Mouse (Mus musculus) spleen, postnatal 4 days (tissue): ENCODE results near the gene 2410137M14Rik.
A peak's percentile ranks its signal among the peaks of the same experiment; 100 is the strongest.
"Not testable (repeated sequence)": the region's sequence is repeated elsewhere in the genome, so short reads cannot be mapped to it uniquely, and the experiment has no call there.

Experiments used
- DNase-seq, 2 experiments: peaks; one replicate each; pipeline ENCODE4 v3.0.0; 2022; ENCODE audit warnings: low spot score in 2 of 2

The 2410137M14Rik gene

DNA sequence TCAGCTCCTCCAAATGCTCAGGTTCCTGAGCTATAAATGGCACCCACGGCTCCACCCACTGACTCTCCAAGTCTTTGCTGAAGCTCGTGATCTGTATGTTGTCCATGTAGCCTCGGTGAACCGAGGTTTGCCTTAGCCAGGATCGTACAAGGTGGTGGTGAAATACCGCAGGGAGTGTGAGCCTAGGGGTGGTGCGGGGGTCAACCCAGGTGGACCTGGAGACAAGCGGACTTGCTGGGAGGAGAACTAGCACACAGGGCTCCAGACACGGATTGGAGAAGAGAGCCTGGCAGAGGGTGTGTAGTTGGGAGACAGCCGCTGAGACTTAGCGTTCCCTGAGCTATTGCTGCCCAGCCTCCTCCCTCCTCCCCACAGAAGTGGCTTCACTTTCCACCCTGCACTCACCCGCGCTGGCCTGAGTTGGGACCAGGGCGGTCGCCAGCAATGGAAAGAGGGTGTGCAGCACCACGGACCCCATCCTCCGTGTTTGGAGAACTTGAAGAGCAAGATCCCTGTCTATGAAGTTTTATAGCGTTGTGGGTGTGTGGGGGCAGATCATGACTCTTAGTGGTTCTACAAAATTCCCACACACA is at the start of gene 2410137M14Rik:
Gene 2410137M14Rik (minus strand): TSS at position 17 of the 593 bp plus-strand sequence.
- DNase-seq, result no peak

DNA sequence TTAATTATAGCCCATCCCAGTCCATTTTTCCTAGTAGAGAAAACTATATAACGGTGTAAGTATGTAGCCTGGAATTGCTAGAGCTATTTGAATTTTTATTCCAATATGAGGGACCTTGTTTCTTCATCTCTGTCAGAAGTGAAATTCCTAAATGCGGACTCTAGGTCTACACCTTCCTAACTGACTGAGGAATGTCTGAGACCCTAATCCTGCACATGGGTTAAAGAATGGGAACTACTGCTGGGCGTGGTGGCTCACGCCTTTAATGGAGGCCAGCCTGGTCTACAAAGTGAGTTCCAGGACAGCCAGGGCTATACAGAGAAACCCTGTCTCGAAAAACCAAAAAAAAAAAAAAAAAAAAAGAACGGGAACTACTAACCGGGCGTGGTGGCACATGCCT is 48.1 kb upstream of the 2410137M14Rik start:
- no peak for DNase-seq

DNA sequence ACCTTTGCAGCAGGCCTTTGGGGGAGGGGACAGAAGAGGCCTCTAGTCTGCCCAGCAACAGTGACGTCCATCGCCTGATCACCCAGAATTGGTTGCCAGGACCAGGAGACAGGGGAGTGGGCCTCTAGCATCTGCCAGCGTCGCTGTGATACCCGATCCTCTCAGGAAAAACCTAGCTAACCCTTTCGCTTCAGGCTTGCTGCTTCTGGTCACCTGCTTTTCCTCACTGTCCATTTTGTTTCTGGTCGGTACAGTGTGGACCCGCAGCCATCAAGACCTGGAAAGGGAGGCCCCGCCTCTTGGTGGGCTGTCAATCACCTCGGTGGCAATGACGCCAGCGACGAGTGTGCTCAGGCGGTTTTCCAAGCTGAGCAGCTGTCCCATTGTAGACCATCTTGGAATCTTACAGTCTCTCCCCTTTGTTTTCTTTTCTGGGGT is 47.7 kb upstream of the 2410137M14Rik start:
- peak; percentile 35 to 73 for DNase-seq

DNA sequence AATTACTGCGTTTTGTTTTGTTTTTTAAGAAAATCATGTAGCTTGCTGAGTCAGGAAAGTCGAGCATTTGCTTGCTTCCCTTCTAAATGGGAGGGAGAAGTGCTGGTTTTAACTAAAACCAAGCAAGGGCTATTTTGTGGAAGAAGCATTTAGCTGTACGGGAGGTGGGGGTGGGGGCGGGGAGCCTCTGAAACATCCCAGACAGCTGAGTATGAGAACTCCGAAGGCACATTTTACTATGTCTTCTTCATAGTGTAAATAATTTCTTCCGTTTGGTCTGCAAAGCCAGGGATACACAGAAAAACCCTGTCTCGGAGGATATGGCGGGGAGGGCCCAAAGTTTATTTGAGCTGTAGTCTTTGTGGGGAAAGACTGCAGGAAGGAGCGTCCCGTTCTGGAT is 47.2 kb upstream of the 2410137M14Rik start:
- no peak for DNase-seq

DNA sequence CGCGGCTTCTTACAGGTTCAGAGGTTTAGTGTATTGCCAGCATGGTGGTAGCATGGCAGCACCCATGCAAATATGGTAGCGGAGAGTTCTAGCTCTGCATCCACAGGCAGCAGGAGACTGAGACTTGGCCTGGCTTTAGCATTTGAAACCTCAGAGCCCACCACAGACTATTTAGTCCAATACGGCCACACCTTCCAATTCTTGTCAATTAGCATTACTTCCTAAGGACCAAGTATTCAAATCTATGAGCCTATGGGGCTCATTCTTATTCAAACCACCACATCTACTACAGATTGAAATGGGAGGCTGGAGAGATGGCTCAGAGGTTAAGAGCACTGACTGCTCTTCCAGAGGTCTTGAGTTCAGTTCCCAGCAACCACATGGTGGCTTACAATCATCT is 46.4 kb upstream of the 2410137M14Rik start:
- no peak for DNase-seq

DNA sequence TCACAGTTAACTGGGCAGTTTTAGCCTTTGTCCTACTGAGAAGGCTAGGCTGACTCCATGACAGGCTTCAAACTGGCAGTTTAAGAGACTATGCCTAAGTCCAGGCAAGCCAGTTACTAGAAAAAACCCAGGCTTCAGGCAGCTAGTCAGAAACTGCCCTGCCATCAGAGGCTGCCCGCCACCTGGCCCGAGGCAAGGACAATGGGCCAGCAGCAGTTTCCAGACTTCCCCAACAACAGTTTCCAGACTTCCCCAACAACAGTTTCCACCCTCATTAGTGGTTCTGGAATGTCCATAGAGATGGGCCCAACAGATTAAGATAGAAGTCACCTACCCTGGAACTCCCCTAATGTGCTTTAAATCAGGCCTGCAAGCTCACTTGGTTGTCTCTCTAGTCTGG is 45.4 kb upstream of the 2410137M14Rik start:
- no peak for DNase-seq

DNA sequence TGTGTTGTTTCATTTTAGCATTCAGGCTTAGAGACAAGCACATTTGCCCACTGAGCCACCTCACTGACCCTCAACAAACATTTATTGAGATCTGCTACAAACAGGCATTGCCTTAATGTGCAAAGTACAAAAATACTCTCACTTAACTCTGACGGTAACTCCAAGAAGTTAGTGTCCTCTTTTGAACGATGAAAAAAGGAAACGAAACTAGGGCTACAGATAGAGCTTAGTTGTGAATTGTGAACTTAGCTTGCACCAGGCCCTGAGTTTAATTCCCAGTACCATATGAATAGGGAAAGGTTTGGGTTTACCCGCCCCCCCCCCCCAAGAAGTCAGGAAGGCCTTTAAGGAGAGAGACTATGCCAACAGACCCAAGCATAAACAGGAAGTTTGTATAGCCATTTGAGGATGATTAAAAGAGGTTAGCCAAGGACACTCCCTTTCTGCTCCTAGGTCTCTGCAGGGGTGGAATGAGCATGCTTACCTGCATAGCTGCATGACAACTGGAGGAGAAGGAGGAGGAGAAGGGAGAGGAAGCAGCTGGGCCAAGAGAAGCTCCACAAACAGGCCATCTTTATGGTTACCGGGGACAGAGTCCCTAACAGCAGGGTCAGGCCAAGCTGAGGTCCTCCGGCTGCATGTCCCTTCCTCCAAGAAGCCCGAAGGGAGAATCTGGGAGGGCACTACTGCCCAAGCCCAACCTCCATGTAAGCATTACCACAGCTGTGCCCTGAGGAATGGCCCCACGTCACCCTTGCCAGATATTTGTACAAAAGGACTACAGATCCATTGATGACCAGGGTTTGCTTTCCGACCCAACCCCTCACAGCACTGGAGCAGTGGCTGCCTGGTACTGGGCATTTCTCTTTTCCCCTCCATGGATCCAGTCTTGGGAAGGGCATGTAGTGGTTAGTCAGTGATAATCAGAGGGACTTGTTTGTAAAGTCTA is 41.9 kb upstream of the 2410137M14Rik start, which contains the start of gene Mog:
Gene Mog (minus strand): TSS at position 771 of the 949 bp plus-strand sequence.
- no peak for DNase-seq

DNA sequence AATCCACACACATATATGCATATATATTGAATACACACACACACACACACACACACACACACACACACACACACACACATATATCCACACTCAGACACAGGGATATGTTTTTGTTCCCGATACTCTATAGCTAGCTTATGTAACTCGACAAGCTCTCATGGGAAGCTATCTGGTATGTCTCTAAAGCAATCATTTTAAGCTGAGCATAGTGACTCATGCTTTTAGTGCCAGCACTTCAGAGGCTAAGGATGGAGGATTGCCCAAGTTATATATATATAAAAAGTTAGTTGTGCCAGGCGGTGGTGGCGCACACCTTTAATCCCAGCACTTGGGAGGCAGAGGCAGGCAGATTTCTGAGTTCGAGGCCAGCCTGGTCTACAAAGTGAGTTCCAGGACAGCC is 38.2 kb upstream of the 2410137M14Rik start:
- not testable (repeated sequence) for DNase-seq

DNA sequence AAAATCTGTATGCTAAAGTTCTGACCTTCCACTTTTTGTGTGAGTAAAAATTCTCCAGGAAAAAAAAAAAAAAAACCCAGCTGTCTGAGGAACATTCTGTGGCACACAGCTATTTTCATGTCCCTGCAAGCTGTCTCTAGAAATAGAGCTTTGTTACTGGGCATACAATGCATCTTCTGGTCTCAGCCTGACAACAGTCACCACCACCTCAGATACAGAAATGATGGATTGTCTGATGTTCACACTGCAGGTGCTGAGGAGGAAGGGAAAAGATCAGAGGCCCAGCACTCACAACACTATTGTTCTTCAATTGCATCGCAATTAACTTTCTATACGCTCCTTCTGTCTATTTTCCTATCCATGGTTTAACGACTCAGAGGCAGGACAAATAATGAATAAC is 37.3 kb upstream of the 2410137M14Rik start:
- no peak for DNase-seq

DNA sequence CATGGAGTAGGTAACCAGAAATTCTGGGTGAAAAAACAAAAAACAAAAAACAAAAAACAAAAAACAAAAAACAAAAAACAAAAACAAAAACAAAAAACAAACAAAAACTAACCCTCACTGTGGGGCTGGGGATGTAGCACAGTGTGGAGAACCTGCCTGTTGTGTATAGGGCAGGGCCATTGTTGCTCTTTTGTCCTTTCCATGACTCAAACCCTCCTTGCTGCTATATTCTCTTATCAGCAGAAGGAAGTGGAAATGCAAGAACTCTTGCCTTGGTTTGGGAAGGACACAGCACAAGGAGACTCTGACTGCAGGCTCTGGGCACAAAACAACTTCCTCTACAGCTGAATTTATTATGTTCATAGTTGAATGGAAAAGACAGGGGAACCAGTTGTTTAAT is 35.3 kb upstream of the 2410137M14Rik start:
- no peak for DNase-seq

DNA sequence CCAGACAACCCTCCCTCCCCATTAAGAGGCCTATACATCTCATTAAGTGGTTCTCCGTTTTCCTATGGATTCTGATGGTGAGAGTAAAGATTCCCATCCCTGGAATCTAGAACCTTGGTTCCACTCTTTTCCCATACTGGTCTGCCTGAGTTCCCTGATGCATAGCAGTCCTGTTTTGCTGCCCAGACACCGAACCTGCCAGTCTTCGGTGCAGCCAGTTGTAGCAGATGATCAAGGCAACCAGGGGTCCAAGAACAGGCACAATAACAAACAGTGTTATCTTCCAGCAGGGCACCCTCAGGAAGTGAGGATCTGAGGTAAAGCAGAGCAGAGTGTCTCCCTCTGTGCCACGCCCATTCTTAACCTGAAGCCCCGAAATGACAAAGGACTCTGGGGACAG is 31.1 kb upstream of the 2410137M14Rik start:
- no peak for DNase-seq

DNA sequence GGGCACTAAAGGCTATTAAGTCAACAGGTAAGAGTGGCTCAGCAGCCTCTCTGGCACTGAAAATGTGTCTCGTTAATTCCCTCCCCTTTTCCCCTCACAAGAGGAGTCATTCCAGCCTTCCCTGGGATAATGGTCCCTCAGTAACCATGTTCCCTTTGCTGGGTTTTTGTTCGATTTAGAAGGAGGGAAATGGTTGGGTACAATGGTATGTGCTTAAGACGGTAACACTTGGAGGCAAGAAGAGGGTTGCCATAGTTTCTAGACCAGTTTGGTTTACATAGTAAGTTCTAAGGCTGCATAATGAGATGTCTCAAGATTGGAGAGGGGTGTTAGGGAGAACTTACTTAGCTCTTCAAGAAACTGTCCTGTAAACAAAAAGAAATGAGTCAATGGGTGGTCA is 30.7 kb upstream of the 2410137M14Rik start:
- DNase-seq, result no peak

DNA sequence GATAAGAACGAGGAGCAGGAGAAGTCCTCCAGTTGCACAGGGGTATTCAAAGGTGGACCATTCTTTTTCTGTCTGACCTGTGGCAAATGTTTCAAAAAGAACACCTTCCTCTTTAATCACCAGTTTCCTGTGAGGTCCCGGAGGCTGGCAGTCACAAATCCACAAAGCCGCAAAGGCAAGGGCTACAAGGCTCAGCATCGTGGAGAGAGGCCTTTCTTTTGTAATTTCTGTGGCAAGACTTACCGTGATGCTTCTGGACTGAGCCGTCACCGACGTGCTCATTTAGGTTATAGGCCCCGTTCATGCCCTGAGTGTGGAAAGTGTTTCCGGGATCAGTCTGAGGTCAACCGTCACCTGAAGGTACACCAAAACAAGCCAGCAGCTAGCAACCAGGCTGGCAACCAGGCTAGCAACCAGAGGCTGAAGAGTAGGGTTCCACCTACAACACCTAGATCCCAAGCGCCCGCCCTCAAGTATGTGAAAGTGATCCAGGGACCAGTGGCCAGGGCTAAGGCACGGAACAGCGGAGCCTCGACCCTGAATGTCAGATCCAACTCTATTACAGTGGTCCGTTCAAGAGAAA is 28.5 kb upstream of the 2410137M14Rik start:
- no peak for DNase-seq

DNA sequence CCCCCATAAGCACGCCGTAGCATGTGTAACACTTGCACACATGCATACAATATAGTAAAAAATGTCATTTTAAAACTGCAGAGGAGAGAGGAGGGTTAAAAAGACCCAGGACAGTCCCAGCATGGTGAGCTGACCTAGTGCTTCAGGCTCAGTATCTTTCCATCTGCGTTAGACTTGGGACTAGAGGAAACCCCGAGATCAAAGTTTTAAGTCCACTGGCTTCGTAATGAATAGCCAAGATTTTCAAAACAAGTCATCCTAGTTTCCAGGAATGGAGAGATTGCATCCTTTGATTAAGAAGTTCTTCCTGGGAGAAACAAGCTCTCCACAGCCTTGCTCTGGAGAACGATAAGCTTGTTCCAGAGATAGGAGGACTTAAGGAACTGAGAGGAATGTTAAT is 27.1 kb upstream of the 2410137M14Rik start:
- DNase-seq, result no peak

DNA sequence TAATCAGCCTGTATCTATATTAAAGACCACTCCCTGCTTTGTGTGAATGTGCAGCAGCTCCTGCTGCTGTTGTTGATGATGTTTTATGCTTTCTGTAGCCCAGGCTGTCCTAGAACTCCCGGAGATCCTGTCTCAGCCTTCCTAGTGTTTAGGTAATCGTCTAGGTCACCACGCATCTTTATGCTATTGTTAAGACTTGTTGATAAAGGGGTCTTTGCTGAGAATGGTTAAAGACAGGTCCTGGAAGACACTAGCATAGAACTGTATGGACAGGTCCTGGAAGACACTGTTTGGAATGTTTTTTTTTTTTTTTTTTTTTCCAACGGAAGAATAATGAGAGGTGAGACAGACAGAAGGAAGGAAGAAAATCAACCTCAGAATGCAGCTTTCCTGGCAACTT is 22.3 kb upstream of the 2410137M14Rik start:
- no peak for DNase-seq

DNA sequence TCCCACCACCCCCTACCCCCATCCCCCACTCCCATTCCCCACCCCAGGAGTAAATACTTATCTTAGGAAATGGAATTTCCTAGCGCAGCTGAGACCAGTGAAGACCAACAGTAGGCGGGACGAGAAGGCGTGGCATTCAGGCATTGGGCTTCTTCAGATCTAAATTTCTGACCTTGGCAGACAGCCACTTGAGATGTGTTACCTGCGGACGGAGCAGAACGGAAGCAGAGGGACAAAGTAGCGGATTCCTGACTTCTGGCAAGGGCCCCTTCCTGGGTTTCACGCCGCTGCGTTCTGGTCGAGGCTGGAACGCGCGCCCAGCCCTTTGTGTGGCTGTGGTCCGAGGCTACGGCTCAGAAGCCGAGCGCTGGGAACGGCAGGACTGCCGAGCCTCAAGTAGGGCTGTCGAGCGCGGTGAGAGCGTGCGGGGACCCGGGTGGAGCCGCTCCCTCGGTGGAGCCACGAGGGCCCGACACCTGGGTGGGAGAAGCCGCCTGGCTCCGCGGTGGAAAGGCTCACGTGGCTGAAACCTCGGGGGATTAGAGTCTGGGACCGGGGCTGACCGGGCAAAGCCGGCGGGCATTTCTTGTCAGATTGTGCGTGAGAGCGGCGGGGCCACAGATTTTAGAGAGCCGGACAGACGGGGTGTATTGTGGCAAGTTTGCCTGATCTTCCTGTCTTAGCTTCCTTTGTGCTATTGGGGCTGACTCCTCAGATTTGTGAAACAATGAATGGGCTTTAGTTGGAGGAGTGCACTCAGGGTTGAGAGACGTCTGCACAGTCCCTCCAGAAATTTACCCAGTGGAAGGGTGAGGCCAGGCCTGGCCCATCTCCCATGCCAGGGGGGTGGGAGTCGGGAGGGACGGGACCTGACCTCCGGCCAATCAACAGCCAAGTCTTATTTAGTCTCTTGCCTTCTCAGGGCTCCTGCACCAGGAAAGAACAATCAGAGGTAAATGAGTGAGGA is 21.6 kb upstream of the 2410137M14Rik start:
- no peak for DNase-seq

DNA sequence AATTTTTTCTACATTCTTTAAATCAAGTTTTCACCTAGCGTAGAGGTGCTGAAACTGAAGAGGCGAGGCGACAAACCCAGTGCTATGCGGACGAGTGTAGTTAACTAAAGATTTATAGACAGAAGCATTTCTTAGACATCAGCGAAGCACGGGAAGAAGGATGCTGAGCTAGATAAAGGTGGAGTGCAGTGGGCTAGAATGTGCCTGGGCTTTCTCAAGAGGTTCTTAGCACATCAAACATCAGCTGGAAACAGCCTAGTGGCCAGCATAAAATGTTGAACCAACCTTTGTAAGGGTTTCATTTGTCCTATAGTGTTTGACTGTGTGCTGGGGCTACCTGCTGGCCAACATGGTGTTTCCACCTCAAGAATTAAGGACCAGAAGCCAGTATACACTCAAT is 19.8 kb upstream of the 2410137M14Rik start, which contains the start of gene Zfp57:
Gene Zfp57 (plus strand): TSS at position 301 of the 400 bp plus-strand sequence.
- no peak for DNase-seq

DNA sequence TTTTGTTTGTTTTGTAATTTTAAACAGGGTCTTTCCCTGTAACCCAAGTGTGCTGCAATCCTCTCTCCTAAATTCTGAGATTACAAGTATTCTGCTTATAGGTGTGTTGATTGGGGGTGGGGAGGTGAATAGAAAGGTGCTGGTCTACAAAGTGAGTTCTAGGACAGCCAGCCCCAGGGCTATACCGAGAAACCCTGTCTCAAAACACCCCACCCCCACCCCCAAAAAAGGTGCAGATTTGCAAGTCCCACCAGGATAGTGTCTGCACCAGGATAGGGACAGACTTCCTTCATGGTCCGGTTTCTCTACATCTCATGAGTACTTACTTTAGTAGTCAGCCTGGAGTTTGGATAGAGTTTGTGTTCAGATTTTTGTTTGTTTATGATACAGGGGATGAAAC is 17.4 kb upstream of the 2410137M14Rik start:
- no peak for DNase-seq

DNA sequence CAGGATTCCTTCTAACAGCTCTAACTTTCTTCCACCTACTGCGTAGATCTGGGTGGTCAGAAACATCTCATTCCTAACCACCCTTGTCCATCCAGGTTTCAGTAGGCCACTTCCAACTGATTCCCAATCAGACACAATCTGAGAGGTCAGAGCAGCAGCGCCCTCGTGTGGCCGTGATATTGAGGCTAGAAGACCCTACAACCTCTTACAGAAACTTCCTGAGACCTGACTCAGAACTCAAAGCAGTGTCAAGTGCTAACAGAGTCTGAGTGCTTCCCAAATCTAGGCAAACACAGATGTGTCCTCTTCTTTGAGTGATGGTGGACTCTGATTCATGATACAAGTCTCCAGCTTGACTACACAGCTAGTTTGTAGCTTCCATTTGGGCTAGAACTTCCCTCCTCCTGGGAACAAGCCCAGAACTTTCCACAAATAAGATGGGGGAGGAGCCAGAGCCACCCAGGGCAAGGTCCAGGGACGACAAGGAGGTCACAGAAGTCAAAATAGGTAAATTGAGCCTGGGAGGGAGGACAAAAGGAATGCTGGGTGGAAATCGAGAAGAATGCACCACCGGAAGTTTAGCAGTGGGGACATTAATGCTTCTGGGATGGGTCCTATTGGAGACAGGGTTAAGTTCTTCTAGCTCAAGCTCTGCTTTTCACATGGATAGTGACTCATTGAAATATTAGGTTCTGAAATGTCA is 16.1 kb upstream of the 2410137M14Rik start:
- peak; percentile 36 to 74 for DNase-seq

DNA sequence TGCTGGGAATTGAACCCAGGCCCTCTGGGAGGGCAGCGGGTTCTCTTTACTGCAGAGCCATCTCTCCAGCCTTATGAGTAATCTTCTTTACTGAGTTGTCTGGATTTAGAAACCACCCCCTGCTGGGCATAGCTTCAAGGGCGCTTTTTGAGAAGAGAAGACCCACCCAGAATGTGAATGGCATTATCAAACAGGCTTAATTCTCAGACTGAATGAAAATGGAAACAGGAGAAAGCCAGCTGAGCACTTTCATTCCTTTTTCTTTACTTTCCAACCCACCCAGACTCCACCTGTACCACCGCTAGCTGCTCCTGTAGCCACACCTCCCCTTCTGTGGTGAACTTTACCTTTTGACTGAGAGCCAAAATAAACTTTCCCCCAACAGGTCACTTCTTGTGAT is 14.4 kb upstream of the 2410137M14Rik start:
- no peak for DNase-seq

DNA sequence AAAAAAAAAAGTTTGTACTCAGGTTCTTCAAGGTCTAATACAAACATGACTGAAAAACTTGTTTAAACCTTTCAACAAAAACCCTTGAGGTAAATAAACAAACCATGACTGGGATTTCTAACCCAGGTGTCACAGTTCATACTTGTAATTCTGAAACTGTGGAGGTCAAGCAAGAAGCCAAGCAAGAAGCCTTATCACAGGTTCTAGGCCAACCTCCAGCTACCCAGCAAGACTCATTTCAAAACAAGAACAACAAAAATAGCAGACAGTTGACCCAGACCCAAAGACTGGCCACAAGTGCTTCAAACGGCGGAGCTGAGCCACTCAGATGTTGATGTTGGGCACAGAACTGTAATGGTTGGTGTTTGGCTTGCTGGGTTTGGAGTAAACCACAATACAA is 13.5 kb upstream of the 2410137M14Rik start:
- no peak for DNase-seq
